Mouse (Mus musculus): ENCODE results near the gene Dcaf5. TPM values are rescaled to one million over a fixed set of nuclear protein-coding genes. Genes with fewer than 3 reads are reported as not detected.

Dcaf5 gene
- total and polyA plus RNA-seq, 2 experiments: 7.7 to 19.1 TPM

- H3K36me3 ChIP-seq (ENCODE audit: control insufficient read depth, insufficient read depth, low read length): no peaks in the 10 kb centered on the region
- no peak overlapping the region for H3K4me3 ChIP-seq (ENCODE audit: insufficient read depth, low read depth, low read length)
- H3K79me2 ChIP-seq (ENCODE audit: control insufficient read depth, insufficient read depth, low read length): no peaks in the 10 kb centered on the region
- H3K9ac ChIP-seq (ENCODE audit: low read depth, low read length): no peak overlapping the region
- no peak overlapping the region for H3K27ac ChIP-seq (replicated peaks; ENCODE audit: insufficient read depth, low read depth, low read length)
- no peaks in the 10 kb centered on the region for H3K4me1 ChIP-seq (ENCODE audit: control insufficient read depth, insufficient read depth, low read length)
- no peak for DNase-seq (ENCODE audit: extremely low read depth, low read depth, low spot score)
- TF ChIP-seq CTCF (IDR thresholded peaks at IDR 0.05; ENCODE audit: low read depth, low read length) (no peak), POLR2A (IDR thresholded peaks at IDR 0.05; ENCODE audit: extremely low read depth, insufficient read depth, low read length) (no peak)
- WGBS: 82% methylated on average over 3 of the region's 3 CpGs
- H3K27me3 ChIP-seq (ENCODE audit: control insufficient read depth, insufficient read depth, low read length): no peaks in the 10 kb centered on the region
These were observed 124.3 kb downstream of the Dcaf5 start for GRCm38 (mm10) chr12:80311959-80312669.

GRCm38 (mm10) chr12:80307556-80307955, 128.8 kb downstream of the Dcaf5 start:
- 80% methylated on average over 3 of the region's 3 CpGs for WGBS
- no peaks in the 10 kb centered on the region for H3K27me3 ChIP-seq (ENCODE audit: control insufficient read depth, insufficient read depth, low read length)
- no peak for TF ChIP-seq POLR2A (IDR thresholded peaks at IDR 0.05; ENCODE audit: extremely low read depth, insufficient read depth, low read length)
- no peak for TF ChIP-seq CTCF (IDR thresholded peaks at IDR 0.05; ENCODE audit: low read depth, low read length)

GRCm38 (mm10) chr12:80304518-80304917, 131.9 kb downstream of the Dcaf5 start:
- no peak for TF ChIP-seq CTCF (IDR thresholded peaks at IDR 0.05; ENCODE audit: low read depth, low read length)
- 97% methylated on average over 3 of the region's 3 CpGs for WGBS
- Histone ChIP-seq H3K9ac (ENCODE audit: low read depth, low read length) (no peak overlapping the region), H3K27ac (replicated peaks; ENCODE audit: insufficient read depth, low read depth, low read length) (no peak overlapping the region), H3K36me3 (ENCODE audit: control insufficient read depth, insufficient read depth, low read length) (no peaks in the 10 kb centered on the region), H3K4me1 (ENCODE audit: control insufficient read depth, insufficient read depth, low read length) (no peaks in the 10 kb centered on the region), H3K27me3 (ENCODE audit: control insufficient read depth, insufficient read depth, low read length) (no peaks in the 10 kb centered on the region), H3K4me3 (ENCODE audit: insufficient read depth, low read depth, low read length) (no peak overlapping the region), H3K79me2 (ENCODE audit: control insufficient read depth, insufficient read depth, low read length) (no peaks in the 10 kb centered on the region)
- DNase-seq (ENCODE audit: extremely low read depth, low read depth, low spot score): no peak

More at GRCm38 (mm10) chr12:80307556-80307955, 128.8 kb downstream of the Dcaf5 start:
- no peak for DNase-seq (ENCODE audit: extremely low read depth, low read depth, low spot score)
- H3K4me3 ChIP-seq (ENCODE audit: insufficient read depth, low read depth, low read length): no peak overlapping the region
- H3K79me2 ChIP-seq (ENCODE audit: control insufficient read depth, insufficient read depth, low read length): no peaks in the 10 kb centered on the region
- no peaks in the 10 kb centered on the region for H3K4me1 ChIP-seq (ENCODE audit: control insufficient read depth, insufficient read depth, low read length)
- H3K36me3 ChIP-seq (ENCODE audit: control insufficient read depth, insufficient read depth, low read length): no peaks in the 10 kb centered on the region
- H3K27ac ChIP-seq (replicated peaks; ENCODE audit: insufficient read depth, low read depth, low read length): no peak overlapping the region
- H3K9ac ChIP-seq (ENCODE audit: low read depth, low read length): no peak overlapping the region

GRCm38 (mm10) chr12:80300833-80301456, 135.5 kb downstream of the Dcaf5 start:
- H3K79me2 ChIP-seq (ENCODE audit: control insufficient read depth, insufficient read depth, low read length): no peaks in the 10 kb centered on the region
- DNase-seq (ENCODE audit: extremely low read depth, low read depth, low spot score): no peak
- no peak for TF ChIP-seq CTCF (IDR thresholded peaks at IDR 0.05; ENCODE audit: low read depth, low read length)
- TF ChIP-seq POLR2A (IDR thresholded peaks at IDR 0.05; ENCODE audit: extremely low read depth, insufficient read depth, low read length): no peak
- no peak overlapping the region for H3K9ac ChIP-seq (ENCODE audit: low read depth, low read length)
- no peaks in the 10 kb centered on the region for H3K4me1 ChIP-seq (ENCODE audit: control insufficient read depth, insufficient read depth, low read length)
- 84% methylated on average over 9 of the region's 9 CpGs for WGBS
- no peak overlapping the region for H3K4me3 ChIP-seq (ENCODE audit: insufficient read depth, low read depth, low read length)
- H3K36me3 ChIP-seq (ENCODE audit: control insufficient read depth, insufficient read depth, low read length): no peaks in the 10 kb centered on the region
- H3K27ac ChIP-seq (replicated peaks; ENCODE audit: insufficient read depth, low read depth, low read length): no peak overlapping the region
- H3K27me3 ChIP-seq (ENCODE audit: control insufficient read depth, insufficient read depth, low read length): no peaks in the 10 kb centered on the region

GRCm38 (mm10) chr12:80298714-80299113, 137.7 kb downstream of the Dcaf5 start:
- no peak overlapping the region for H3K27ac ChIP-seq (replicated peaks; ENCODE audit: insufficient read depth, low read depth, low read length)
- H3K9ac ChIP-seq (ENCODE audit: low read depth, low read length): no peak overlapping the region
- H3K36me3 ChIP-seq (ENCODE audit: control insufficient read depth, insufficient read depth, low read length): no peaks in the 10 kb centered on the region
- TF ChIP-seq POLR2A (IDR thresholded peaks at IDR 0.05; ENCODE audit: extremely low read depth, insufficient read depth, low read length) (no peak), CTCF (IDR thresholded peaks at IDR 0.05; ENCODE audit: low read depth, low read length) (no peak)
- no peaks in the 10 kb centered on the region for H3K79me2 ChIP-seq (ENCODE audit: control insufficient read depth, insufficient read depth, low read length)
- H3K4me1 ChIP-seq (ENCODE audit: control insufficient read depth, insufficient read depth, low read length): no peaks in the 10 kb centered on the region
- 69% methylated on average over 6 of the region's 6 CpGs for WGBS
- no peak overlapping the region for H3K4me3 ChIP-seq (ENCODE audit: insufficient read depth, low read depth, low read length)
- no peak for DNase-seq (ENCODE audit: extremely low read depth, low read depth, low spot score)
- no peaks in the 10 kb centered on the region for H3K27me3 ChIP-seq (ENCODE audit: control insufficient read depth, insufficient read depth, low read length)

GRCm38 (mm10) chr12:80291895-80292435, 144.4 kb downstream of the Dcaf5 start:
- H3K79me2 ChIP-seq (ENCODE audit: control insufficient read depth, insufficient read depth, low read length): no peaks in the 10 kb centered on the region
- H3K27me3 ChIP-seq (ENCODE audit: control insufficient read depth, insufficient read depth, low read length): no peaks in the 10 kb centered on the region
- WGBS: 83% methylated on average over 3 of the region's 3 CpGs
- no peaks in the 10 kb centered on the region for H3K36me3 ChIP-seq (ENCODE audit: control insufficient read depth, insufficient read depth, low read length)
- no peak overlapping the region for H3K9ac ChIP-seq (ENCODE audit: low read depth, low read length)
- no peaks in the 10 kb centered on the region for H3K4me1 ChIP-seq (ENCODE audit: control insufficient read depth, insufficient read depth, low read length)
- no peak for TF ChIP-seq CTCF (IDR thresholded peaks at IDR 0.05; ENCODE audit: low read depth, low read length)
- TF ChIP-seq POLR2A (IDR thresholded peaks at IDR 0.05; ENCODE audit: extremely low read depth, insufficient read depth, low read length): no peak
- no peak overlapping the region for H3K4me3 ChIP-seq (ENCODE audit: insufficient read depth, low read depth, low read length)
- H3K27ac ChIP-seq (replicated peaks; ENCODE audit: insufficient read depth, low read depth, low read length): no peak overlapping the region
- no peak for DNase-seq (ENCODE audit: extremely low read depth, low read depth, low spot score)

Data from liver, adult 2 months (tissue).